Mouse (Mus musculus): ENCODE results near the gene Ppm1h. TPM values are rescaled to one million over a fixed set of nuclear protein-coding genes. Genes with fewer than 3 reads are reported as not detected.

The Ppm1h gene
- polyA plus RNA-seq, 1 experiment: 0.13 TPM

DNA sequence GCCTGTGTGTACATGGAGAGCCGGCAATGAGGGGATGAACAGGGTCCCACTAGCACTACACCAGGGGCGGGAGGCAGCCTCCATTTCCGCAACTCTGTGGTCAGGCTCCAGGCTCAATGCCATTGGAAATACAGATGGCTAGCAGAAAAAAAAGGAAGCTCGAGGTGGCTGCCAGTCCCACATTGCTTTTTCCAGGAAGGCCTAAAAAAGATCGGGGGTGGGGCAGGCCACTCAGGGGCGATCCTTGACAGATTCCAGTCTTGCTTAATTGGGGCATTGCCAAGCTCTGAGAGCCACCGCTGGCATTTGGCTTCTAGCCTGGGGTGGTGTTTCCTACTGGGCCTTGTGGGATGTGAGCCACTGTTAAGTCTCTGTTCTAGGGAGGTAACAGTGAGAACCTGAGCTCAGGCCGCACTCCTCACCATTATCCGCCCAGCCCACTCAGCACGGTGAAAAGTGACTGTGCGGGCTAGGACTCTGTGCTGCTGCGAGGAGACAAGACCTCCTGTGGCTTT lies 216.1 kb downstream of the Ppm1h start:
- Histone ChIP-seq H3K36me3 (ENCODE audit: control insufficient read depth, insufficient read depth) (no peaks in the 10 kb centered on the region), H3K4me2 (ENCODE audit: low read depth) (no peak overlapping the region), H3ac (ENCODE audit: control insufficient read depth, insufficient read length) (no peak overlapping the region), H3K4me3 (no peak overlapping the region), H3K27me3 (ENCODE audit: control insufficient read depth, insufficient read depth, insufficient read length) (no peaks in the 10 kb centered on the region), H3K79me2 (ENCODE audit: control insufficient read depth, insufficient read depth) (no peaks in the 10 kb centered on the region)
- TF ChIP-seq POLR2A (IDR thresholded peaks at IDR 0.05; ENCODE audit: insufficient read length, low read depth): no peak
- no peak for TF ChIP-seq SRF (IDR thresholded peaks at IDR 0.05; ENCODE audit: control insufficient read depth, insufficient read length, low read depth)
- TF ChIP-seq TCF3 (IDR thresholded peaks at IDR 0.05; ENCODE audit: insufficient read length, low read depth): no peak
- no peak for TF ChIP-seq MYOD1 (IDR thresholded peaks at IDR 0.05; ENCODE audit: control insufficient read depth in 1 of 3, insufficient read length in 2 of 3, low read depth in 2 of 3)
- no peak for TF ChIP-seq REST (IDR thresholded peaks at IDR 0.05; ENCODE audit: insufficient read depth, insufficient read length)
- TF ChIP-seq POLR2AphosphoS2 (IDR thresholded peaks at IDR 0.05; ENCODE audit: insufficient read length, low read depth): no peak
- no peak for TF ChIP-seq TCF12 (IDR thresholded peaks at IDR 0.05; ENCODE audit: insufficient read depth, poor library complexity, severe bottlenecking)
- no peak for TF ChIP-seq MYOG (IDR thresholded peaks at IDR 0.05; ENCODE audit: control insufficient read depth in 1 of 3, insufficient read depth in 1 of 3, insufficient read length in 2 of 3, low read depth in 2 of 3)
- TF ChIP-seq CEBPB (IDR thresholded peaks at IDR 0.05; ENCODE audit: insufficient read depth, poor library complexity, severe bottlenecking): no peak
- no peak for TF ChIP-seq E2F4 (IDR thresholded peaks at IDR 0.05; ENCODE audit: insufficient read depth)
- TF ChIP-seq MAX (IDR thresholded peaks at IDR 0.05; ENCODE audit: low read depth): no peak
- TF ChIP-seq USF1 (IDR thresholded peaks at IDR 0.05; ENCODE audit: low read depth): no peak

DNA sequence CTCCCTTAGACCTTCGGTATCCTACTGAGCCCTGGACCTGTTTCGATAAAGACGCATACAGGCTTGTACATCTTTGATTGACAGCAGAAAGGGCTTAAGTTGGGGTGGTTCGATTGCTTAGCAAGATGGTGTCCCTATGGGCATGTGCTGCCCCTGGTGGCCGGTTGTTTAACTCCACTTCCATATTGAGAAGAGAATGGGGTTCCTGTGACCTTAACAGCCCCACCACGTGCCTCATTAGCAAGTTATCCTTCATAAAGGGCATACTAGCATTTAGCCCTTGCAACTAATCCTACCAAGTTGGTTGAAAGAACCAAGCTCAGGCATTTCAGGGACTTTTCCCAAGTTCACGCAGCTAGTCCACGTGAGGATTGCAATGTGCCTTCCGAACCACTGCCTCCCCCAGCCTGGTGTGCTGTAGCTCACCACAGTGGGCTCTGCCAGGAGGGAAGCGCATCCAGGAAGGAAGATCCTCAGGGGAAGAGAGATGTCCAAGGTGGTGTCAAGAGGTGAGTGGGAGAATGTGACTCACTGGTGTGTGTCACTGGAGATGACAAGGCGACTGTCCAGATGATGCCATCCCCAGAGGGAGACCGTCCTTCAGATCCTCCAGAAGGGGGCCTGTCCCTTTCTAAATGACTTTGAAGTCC lies 216.7 kb downstream of the Ppm1h start:
- Histone ChIP-seq H3K27me3 (ENCODE audit: control insufficient read depth, insufficient read depth, insufficient read length) (no peaks in the 10 kb centered on the region), H3K4me2 (ENCODE audit: low read depth) (no peak overlapping the region), H3K79me2 (ENCODE audit: control insufficient read depth, insufficient read depth) (no peaks in the 10 kb centered on the region), H3K4me3 (no peak overlapping the region), H3ac (ENCODE audit: control insufficient read depth, insufficient read length) (no peak overlapping the region), H3K36me3 (ENCODE audit: control insufficient read depth, insufficient read depth) (no peaks in the 10 kb centered on the region)
- TF ChIP-seq USF1 (IDR thresholded peaks at IDR 0.05; ENCODE audit: low read depth): no peak
- TF ChIP-seq POLR2AphosphoS2 (IDR thresholded peaks at IDR 0.05; ENCODE audit: insufficient read length, low read depth): no peak
- no peak for TF ChIP-seq E2F4 (IDR thresholded peaks at IDR 0.05; ENCODE audit: insufficient read depth)
- TF ChIP-seq TCF12 (IDR thresholded peaks at IDR 0.05; ENCODE audit: insufficient read depth, poor library complexity, severe bottlenecking): no peak
- no peak for TF ChIP-seq POLR2A (IDR thresholded peaks at IDR 0.05; ENCODE audit: insufficient read length, low read depth)
- TF ChIP-seq REST (IDR thresholded peaks at IDR 0.05; ENCODE audit: insufficient read depth, insufficient read length): no peak
- TF ChIP-seq MAX (IDR thresholded peaks at IDR 0.05; ENCODE audit: low read depth): no peak
- TF ChIP-seq SRF (IDR thresholded peaks at IDR 0.05; ENCODE audit: control insufficient read depth, insufficient read length, low read depth): no peak
- TF ChIP-seq MYOD1 (IDR thresholded peaks at IDR 0.05; ENCODE audit: control insufficient read depth in 1 of 3, insufficient read length in 2 of 3, low read depth in 2 of 3): no peak
- TF ChIP-seq MYOG (IDR thresholded peaks at IDR 0.05; ENCODE audit: control insufficient read depth in 1 of 3, insufficient read depth in 1 of 3, insufficient read length in 2 of 3, low read depth in 2 of 3): no peak
- TF ChIP-seq TCF3 (IDR thresholded peaks at IDR 0.05; ENCODE audit: insufficient read length, low read depth): no peak
- no peak for TF ChIP-seq CEBPB (IDR thresholded peaks at IDR 0.05; ENCODE audit: insufficient read depth, poor library complexity, severe bottlenecking)

DNA sequence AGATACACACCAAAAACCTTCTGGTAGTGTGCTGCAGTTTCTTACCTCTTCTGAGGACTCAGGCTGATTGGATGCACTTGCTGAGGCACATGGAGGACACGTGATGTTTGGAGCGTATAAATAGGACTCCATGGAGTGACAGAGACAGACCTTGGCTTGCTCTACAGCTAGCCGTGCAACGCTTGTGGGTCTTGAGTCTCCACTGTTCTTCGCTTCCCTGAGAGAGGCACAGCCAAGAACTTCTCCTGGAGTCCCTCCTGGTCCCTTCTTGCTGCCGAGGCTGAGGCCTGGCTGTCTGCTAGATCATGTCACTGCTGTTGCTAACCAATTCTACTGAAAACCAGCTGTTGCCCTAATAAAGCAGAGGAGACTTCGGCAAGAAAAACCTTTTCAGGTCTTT lies 221.4 kb downstream of the Ppm1h start:
- H3K4me3 ChIP-seq: no peak overlapping the region
- no peaks in the 10 kb centered on the region for H3K36me3 ChIP-seq (ENCODE audit: control insufficient read depth, insufficient read depth)
- H3K27me3 ChIP-seq (ENCODE audit: control insufficient read depth, insufficient read depth, insufficient read length): no peaks in the 10 kb centered on the region
- no peak overlapping the region for H3K4me2 ChIP-seq (ENCODE audit: low read depth)
- H3ac ChIP-seq (ENCODE audit: control insufficient read depth, insufficient read length): no peak overlapping the region
- TF ChIP-seq CEBPB (IDR thresholded peaks at IDR 0.05; ENCODE audit: insufficient read depth, poor library complexity, severe bottlenecking): no peak
- H3K79me2 ChIP-seq (ENCODE audit: control insufficient read depth, insufficient read depth): no peaks in the 10 kb centered on the region

GRCm38 (mm10) chr10:122900466-122900865 lies 221.9 kb downstream of the Ppm1h start:
- Histone ChIP-seq H3K4me2 (ENCODE audit: low read depth) (no peak overlapping the region), H3K4me3 (no peak overlapping the region), H3K27me3 (ENCODE audit: control insufficient read depth, insufficient read depth, insufficient read length) (no peaks in the 10 kb centered on the region), H3K36me3 (ENCODE audit: control insufficient read depth, insufficient read depth) (no peaks in the 10 kb centered on the region), H3K79me2 (ENCODE audit: control insufficient read depth, insufficient read depth) (no peaks in the 10 kb centered on the region), H3ac (ENCODE audit: control insufficient read depth, insufficient read length) (no peak overlapping the region)
- no peak for TF ChIP-seq MYOG (IDR thresholded peaks at IDR 0.05; ENCODE audit: control insufficient read depth in 1 of 3, insufficient read depth in 1 of 3, insufficient read length in 2 of 3, low read depth in 2 of 3)
- no peak for TF ChIP-seq REST (IDR thresholded peaks at IDR 0.05; ENCODE audit: insufficient read depth, insufficient read length)
- no peak for TF ChIP-seq MAX (IDR thresholded peaks at IDR 0.05; ENCODE audit: low read depth)
- TF ChIP-seq TCF12 (IDR thresholded peaks at IDR 0.05; ENCODE audit: insufficient read depth, poor library complexity, severe bottlenecking): no peak
- TF ChIP-seq USF1 (IDR thresholded peaks at IDR 0.05; ENCODE audit: low read depth): no peak
- TF ChIP-seq E2F4 (IDR thresholded peaks at IDR 0.05; ENCODE audit: insufficient read depth): no peak
- TF ChIP-seq TCF3 (IDR thresholded peaks at IDR 0.05; ENCODE audit: insufficient read length, low read depth): no peak
- TF ChIP-seq MYOD1 (IDR thresholded peaks at IDR 0.05; ENCODE audit: control insufficient read depth in 1 of 3, insufficient read length in 2 of 3, low read depth in 2 of 3): no peak
- no peak for TF ChIP-seq CEBPB (IDR thresholded peaks at IDR 0.05; ENCODE audit: insufficient read depth, poor library complexity, severe bottlenecking)
- no peak for TF ChIP-seq POLR2A (IDR thresholded peaks at IDR 0.05; ENCODE audit: insufficient read length, low read depth)
- TF ChIP-seq POLR2AphosphoS2 (IDR thresholded peaks at IDR 0.05; ENCODE audit: insufficient read length, low read depth): no peak
- TF ChIP-seq SRF (IDR thresholded peaks at IDR 0.05; ENCODE audit: control insufficient read depth, insufficient read length, low read depth): no peak

All from myocyte (in vitro differentiated cells).